Mouse (Mus musculus): Measurements from ENCODE around the gene Rasl12.

GRCm38 (mm10) chr9:65458975-65459374 lies 60.7 kb downstream of the Rasl12 start:
- TF ChIP-seq CTCF (IDR thresholded peaks at IDR 0.05; ENCODE audit: control insufficient read depth, insufficient read depth, insufficient read length), result no peak
- no peak for TF ChIP-seq MAX (IDR thresholded peaks at IDR 0.05)
- no peak for TF ChIP-seq USF1 (IDR thresholded peaks at IDR 0.05; ENCODE audit: low read depth)
- no peak for TF ChIP-seq MYOG (IDR thresholded peaks at IDR 0.05; ENCODE audit: control insufficient read depth, extremely low read depth, insufficient read length)
- no peak for TF ChIP-seq CEBPB (IDR thresholded peaks at IDR 0.05; ENCODE audit: low read depth)
- TF ChIP-seq FOSL1 (IDR thresholded peaks at IDR 0.05; ENCODE audit: insufficient read depth, low read length, poor library complexity, severe bottlenecking), result no peak

Measured in C2C12 (cell line).